Mouse (Mus musculus): ENCODE data around the gene Abhd15.

Gene Abhd15

GRCm38 (mm10) chr11:77514832-77515636 is at the start of gene Abhd15:
TSS of gene Abhd15 (plus strand) at chr11:77515121.
- peak; percentile 82 for DNase-seq (ENCODE audit: low spot score)

DNA sequence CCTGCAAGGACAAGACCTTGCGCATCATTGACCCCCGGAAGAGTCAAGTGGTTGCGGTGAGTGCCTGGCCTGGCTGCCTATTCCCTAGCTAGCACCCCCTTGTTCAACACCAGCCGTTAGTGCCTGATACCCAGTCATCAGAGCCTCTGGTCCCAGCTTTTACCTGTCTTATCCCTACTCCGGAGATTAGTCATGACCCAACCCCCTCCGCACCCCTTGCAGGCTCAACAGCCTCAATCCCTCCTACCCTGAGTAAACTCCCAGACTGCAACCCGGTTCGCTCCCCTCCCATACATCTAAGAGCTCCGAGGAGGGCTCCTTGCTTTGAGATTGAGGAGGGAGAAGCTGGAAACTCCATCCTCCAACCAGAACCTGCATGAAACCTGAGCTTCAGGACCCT is 48.4 kb upstream of the Abhd15 start:
- DNase-seq (ENCODE audit: low spot score), result no peak

DNA sequence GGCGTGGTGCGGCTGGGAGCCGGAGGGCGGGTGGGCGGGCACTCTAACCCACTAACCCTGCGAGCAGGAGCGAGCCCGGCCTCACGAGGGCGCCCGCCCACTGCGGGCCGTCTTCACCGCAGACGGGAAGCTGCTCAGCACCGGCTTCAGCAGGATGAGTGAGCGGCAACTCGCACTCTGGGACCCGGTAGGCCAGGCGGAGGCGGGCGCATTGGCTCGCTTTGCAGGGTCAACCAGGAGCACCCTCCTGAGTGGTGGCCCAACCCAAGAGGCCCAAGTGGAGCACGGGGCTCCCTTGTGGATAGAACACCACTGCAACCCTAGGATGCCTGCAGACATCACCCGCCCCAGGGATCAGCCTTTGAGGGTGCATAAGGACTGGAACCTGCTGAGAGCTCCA is 47.8 kb upstream of the Abhd15 start:
- peak; percentile 41 for DNase-seq (ENCODE audit: low spot score)

GRCm38 (mm10) chr11:77467784-77468183 is 47.1 kb upstream of the Abhd15 start:
- DNase-seq (ENCODE audit: low spot score), result peak; percentile 47

DNA sequence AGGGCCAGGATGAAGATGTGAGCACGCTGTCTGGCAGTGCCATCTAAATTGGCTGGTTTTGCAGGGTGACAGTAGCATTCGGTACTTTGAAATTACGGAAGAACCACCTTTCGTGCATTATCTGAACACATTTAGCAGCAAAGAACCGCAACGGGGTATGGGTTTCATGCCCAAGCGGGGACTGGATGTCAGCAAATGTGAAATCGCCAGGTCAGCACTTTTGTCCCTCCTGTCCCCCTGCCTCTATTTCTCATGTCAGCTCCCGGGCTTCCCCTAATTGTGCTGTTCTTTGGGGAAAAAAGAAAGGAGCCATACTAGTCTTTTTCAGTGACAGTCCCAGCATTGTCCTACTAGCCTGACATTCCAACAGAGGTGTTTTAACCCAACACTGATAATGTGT is 46.5 kb upstream of the Abhd15 start:
- DNase-seq (ENCODE audit: low spot score), result no peak

GRCm38 (mm10) chr11:77471407-77471806 is 43.5 kb upstream of the Abhd15 start:
- no peak for DNase-seq (ENCODE audit: low spot score)

GRCm38 (mm10) chr11:77472775-77473174 is 42.1 kb upstream of the Abhd15 start:
- no peak for DNase-seq (ENCODE audit: low spot score)

DNA sequence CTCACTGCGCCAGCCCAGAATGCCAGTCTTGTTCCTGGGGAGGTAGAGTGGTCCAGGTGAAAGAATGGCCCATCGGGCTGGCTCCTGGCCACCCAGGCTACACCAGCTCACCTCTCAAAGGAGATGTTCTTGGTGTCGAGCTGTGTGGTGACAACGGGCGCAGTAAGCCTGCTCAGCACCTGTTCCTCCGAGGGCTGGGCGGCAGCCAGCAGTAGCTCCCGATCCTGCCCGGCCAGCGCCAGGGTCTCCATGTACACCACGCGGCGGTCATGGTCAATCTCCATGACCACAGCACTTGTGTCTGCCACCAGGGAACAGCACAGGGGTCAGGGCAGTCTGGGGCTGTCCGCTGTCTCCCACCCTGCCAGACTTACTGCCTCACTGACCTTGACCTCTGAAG is 38.7 kb upstream of the Abhd15 start:
- DNase-seq (ENCODE audit: low spot score), result no peak

- DNase-seq (ENCODE audit: low spot score), result no peak
Measured at GRCm38 (mm10) chr11:77476895-77477294, 38.0 kb upstream of the Abhd15 start.

DNA sequence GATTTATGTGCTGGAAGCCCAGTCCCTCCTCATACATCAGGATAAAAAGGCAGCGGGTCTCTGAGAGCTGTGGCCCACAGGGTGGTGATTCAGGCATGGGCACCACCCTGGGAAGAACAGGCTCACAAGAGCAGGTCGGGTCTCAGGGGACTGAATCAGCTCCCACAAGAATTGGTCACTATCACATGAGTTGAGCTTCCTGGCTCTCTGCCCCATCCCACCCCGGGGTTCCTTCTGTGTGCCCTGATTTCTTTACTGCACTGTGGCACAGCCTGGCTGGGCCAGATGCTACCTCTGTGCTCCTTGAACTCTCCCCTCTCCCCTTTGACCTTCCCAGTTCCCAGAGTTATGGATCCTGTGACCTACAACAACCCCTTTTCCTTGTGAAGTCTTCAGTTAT is 31.9 kb upstream of the Abhd15 start:
- no peak for DNase-seq (ENCODE audit: low spot score)

DNA sequence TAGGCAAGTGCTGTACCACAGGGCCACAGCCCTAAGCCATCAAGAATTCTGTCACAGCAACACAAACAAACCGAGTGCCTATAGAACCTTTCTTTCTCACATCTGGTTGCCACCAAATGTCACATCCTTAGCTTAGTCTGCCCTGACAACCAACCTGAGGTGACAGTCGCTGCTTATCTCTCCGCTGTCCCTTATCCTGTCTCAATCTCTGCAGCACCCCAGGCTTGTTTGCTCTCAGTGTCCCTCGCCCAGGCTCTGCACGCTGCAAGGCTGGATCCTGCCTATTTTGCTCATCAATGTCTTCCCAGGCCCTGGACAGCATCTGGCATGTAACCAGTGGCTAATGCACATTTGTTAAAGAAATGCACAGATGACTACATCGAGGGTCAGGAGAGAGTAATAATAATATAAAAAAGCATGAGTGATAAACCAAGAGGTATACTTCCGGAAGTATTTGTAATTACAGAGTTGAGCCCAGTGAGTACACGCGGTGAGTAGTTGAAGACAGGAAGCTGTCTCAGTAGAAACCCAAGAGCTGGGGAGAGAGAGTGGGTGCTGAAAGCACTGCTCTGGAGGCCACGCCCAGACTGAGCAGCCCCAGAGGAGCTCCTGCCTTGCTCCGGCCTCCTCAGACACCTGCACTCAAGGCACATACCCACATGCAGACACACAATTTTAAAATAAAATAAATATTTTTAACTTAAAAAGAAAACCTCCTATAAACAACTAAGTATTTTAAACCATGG is 31.2 kb upstream of the Abhd15 start:
- DNase-seq (ENCODE audit: low spot score), result no peak

GRCm38 (mm10) chr11:77485229-77485628 is 29.7 kb upstream of the Abhd15 start:
- DNase-seq (ENCODE audit: low spot score), result no peak

- no peak for DNase-seq (ENCODE audit: low spot score)
Measured at GRCm38 (mm10) chr11:77486798-77487197, 28.1 kb upstream of the Abhd15 start.

DNA sequence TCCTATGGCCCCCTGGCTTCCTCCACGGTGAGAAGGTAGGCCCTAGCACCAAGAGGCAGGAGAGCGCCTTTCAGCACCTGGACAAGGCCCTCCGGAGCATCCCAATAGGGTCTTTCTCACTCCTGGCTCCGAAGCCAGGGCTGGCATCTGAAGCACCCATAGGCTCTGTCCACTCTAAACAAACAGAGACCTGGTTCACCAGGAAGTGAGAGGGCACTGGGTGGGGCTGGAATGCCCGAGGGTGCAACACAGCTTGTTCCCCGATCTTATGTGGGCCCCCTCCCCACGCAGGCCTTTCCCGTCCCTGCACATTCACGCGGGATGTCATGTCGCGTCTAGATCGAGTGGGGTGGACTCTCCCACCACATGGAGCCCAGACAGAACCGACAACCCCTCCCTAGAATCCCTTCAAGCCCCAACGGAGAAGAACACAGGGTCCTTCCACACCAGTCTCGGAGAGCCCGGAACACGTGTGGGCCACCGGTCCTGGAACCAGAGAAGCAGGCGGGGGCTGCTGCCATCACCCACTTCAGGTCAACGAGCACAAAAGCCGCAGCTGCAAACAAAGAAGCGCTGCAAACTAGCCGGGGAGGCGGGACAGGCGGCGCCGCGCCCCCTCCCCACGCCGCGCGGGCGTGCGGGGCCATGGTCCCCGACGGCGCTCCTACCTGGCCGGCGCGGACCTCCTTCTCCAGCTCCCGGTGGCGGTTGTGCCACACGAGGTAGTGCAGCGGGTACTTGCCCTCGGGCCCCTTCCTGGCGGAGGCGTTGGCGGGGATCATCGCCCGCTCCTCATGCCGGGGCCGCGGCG is 25.9 kb upstream of the Abhd15 start:
- no peak for DNase-seq (ENCODE audit: low spot score)

DNA sequence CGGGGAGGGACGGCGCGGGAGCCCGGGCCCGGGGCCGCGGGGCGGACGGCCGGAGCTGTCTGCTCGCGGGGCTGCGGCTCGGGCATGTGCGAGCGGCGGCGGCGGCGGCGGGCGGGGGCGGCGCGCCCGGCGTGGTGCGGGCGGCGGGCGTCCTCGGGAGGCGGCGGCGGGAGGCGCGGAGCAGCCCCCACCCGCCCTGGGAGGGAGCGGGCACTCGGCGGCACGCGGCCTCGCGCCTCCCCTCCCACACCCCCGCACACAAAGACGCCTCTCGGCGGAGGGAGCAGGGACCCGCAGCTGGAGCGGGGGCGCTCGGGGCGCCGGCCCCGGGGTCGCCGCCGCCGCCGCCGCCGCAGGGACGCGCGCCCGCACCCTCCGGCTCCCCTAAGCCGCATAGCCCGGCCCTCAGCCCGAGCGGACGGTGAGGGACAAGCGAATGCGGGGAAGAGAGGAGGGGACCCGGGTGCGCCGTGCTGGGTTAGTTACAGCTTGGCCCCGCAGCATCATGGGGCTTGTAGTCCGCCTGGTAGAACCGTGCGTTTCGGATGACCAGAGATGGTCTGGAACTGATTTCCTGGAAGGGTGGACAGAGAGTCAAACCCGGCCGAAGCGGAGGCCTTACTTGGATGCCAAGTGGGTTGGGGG is 25.2 kb upstream of the Abhd15 start, which contains the start of gene Ankrd13b:
Gene Ankrd13b (minus strand): TSS at position 88 of the 645 bp plus-strand sequence.
- DNase-seq (ENCODE audit: low spot score), result peak; percentile 67

DNA sequence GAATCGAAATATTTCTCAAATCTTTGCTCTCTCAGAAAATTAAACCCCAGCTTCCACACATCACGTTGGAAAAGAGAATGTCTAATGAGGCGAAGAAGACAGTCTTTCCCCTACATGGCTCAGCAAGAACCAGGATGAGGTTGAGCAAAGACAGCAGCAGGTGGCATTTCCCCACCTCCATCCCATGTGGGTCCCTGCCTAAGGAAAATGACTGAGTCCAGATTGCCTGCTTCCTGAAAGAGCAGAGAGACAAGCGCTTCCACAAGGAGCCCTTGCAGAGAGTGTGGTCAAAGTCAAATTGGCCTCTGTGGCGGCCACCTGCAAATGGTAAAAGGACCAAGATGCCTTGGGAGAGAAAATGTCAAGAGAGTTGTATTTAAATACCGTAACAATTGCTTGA is 24.5 kb upstream of the Abhd15 start:
- DNase-seq (ENCODE audit: low spot score), result no peak

GRCm38 (mm10) chr11:77491123-77491501 is 23.8 kb upstream of the Abhd15 start:
- peak; percentile 82 for DNase-seq (ENCODE audit: low spot score)

GRCm38 (mm10) chr11:77491502-77492291 is 23.2 kb upstream of the Abhd15 start:
- DNase-seq (ENCODE audit: low spot score), result peak; percentile 69

DNA sequence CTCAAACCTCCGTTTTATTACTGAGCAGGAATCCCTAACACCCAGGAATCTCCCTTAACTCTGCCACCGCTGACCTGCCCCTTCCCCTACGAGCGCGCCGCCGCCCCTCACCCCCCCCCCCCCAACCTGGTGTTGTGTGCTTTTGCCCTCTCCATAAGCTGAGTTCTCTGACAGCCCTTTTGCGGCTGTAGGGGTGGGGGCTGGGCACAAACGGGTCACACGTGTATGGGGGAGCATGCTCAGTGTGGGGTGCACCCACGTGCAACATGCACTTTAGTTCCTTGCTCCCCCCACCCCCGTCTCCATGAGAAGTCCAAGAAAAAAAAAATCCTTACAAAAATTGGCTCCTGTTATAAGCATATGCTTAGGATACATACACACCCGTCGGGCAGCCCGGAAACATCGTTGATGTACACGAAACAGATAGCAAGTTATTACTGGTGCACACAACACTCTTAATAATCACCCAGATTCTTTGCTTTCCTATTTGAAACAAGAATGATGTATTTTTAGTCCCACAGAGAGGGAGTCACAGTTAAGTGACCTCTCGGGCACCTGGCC is 22.5 kb upstream of the Abhd15 start:
- no peak for DNase-seq (ENCODE audit: low spot score)

- DNase-seq (ENCODE audit: low spot score), result peak; percentile 91
Measured at GRCm38 (mm10) chr11:77492911-77493332, 22.0 kb upstream of the Abhd15 start.
